Mouse (Mus musculus) cortical plate, adult 2 months (tissue): ENCODE data around the gene C1rb.

ENCODE experiments used
- CTCF ChIP-seq: fragments of 200-500 bp; IDR thresholded peaks from 2 replicates; pipeline ENCODE4 v1.5.1; 2011; ENCODE audit warnings: mild to moderate bottlenecking, control low read depth, low read length; ENCODE audit not compliant: insufficient read depth; ENCODE audit errors: extremely low read depth
- POLR2A ChIP-seq: fragments of 200-500 bp; IDR thresholded peaks from 2 replicates; pipeline ENCODE4 v1.6.1; 2011; ENCODE audit warnings: mild to moderate bottlenecking, low read length, control low read depth; ENCODE audit not compliant: insufficient read depth; ENCODE audit errors: extremely low read depth

GRCm38 (mm10) chr6:124602031-124602430 lies 31.9 kb downstream of the C1rb start:
- TF ChIP-seq CTCF (no peak), POLR2A (no peak)
